Mouse (Mus musculus) heart, embryonic 11.5 days (tissue): ENCODE data around the gene Ube3b. TPM values are rescaled to one million over a fixed set of nuclear protein-coding genes. Genes with fewer than 3 reads are reported as not detected.

Experiments used
- ATAC-seq: fragments of 200-750 bp; cut with Nextera tagmentation; replicated peaks from 2 replicates; pipeline ENCODE4 v1.8.0; 2017; ENCODE audit warnings: moderate library complexity; ENCODE audit not compliant: insufficient number of reproducible peaks, low FRiP score, low TSS enrichment
- H3K27ac ChIP-seq: fragments of 300-500 bp; sonication (generic); 2 replicates; pipeline ENCODE4 v1.5.1; 2014; ENCODE audit warnings: mild to moderate bottlenecking, low read depth, low read length
- H3K27me3 ChIP-seq: fragments of 300-500 bp; sonication (generic); 2 replicates; pipeline ENCODE4 v1.6.1; 2014; ENCODE audit warnings: mild to moderate bottlenecking, low read length, mixed read lengths; ENCODE audit not compliant: control insufficient read depth, insufficient read depth
- H3K36me3 ChIP-seq: fragments of 300-500 bp; sonication (generic); 2 replicates; pipeline ENCODE4 v1.6.1; 2014; ENCODE audit warnings: mild to moderate bottlenecking, low read length, moderate library complexity, mixed read lengths; ENCODE audit not compliant: control insufficient read depth, insufficient read depth
- H3K4me1 ChIP-seq: fragments of 300-500 bp; sonication (generic); 2 replicates; pipeline ENCODE4 v1.6.1; 2014; ENCODE audit warnings: low read length; ENCODE audit not compliant: control insufficient read depth, insufficient read depth
- H3K4me2 ChIP-seq: fragments of 300-500 bp; sonication (generic); 2 replicates; pipeline ENCODE4 v1.6.1; 2014; ENCODE audit warnings: mild to moderate bottlenecking, moderate library complexity
- H3K4me3 ChIP-seq: fragments of 300-500 bp; sonication (generic); 2 replicates; pipeline ENCODE4 v1.5.1; 2014; ENCODE audit warnings: low read depth, low read length
- H3K9ac ChIP-seq: fragments of 300-500 bp; sonication (generic); 2 replicates; pipeline ENCODE4 v1.6.1; 2014; ENCODE audit warnings: mild to moderate bottlenecking, low read depth, low read length, moderate library complexity
- H3K9me3 ChIP-seq: fragments of 300-500 bp; sonication (generic); replicated peaks from 2 replicates; pipeline ENCODE4 v1.6.1; 2016; ENCODE audit warnings: low read length; ENCODE audit not compliant: control insufficient read depth
- whole genome bisulfite sequencing: fragments of 180-500 bp; shearing (Covaris S2); extraction: QIAGEN DNeasy Blood & Tissue Kit; methylation state at CpG from one replicate; pipeline ENCODE4 v1.1.7; 2014; ENCODE audit not compliant: insufficient replicate concordance; 5-methylcytosine and 5-hydroxymethylcytosine counted together
- microRNA-seq: library from miRNA; unstranded; fragments of <30 nt; microRNA quantifications from one replicate; pipeline ENCODE4, GENCODE M21; 2016; ENCODE audit warnings: borderline number of aligned reads
- polyA plus RNA-seq: library from polyadenylated mRNA; unstranded; fragments of >200 nt; fragmentation: Nextera tagmentation; extraction: Ambion mirVana; gene quantifications from 2 replicates; pipeline ENCODE4 v1.2.1, GENCODE M21; 2014

The Ube3b gene
- polyA plus RNA-seq, 1 experiment from 2014 or later, result 43.0 TPM

- no peaks in the 10 kb centered on the region for H3K9me3 ChIP-seq
- H3K4me3 ChIP-seq, result no peak overlapping the region
- no peaks in the 10 kb centered on the region for H3K27me3 ChIP-seq
- peak overlapping the region; percentile 58 for H3K4me2 ChIP-seq
- H3K9ac ChIP-seq, result peak overlapping the region; percentile 49; the same call in 1 of the 2 replicates
- 59% methylated on average over 4 of the region's 4 CpGs for WGBS
- H3K27ac ChIP-seq, result peak overlapping the region; percentile 78
- no peak for ATAC-seq
- H3K36me3 ChIP-seq, result no peaks in the 10 kb centered on the region
- H3K4me1 ChIP-seq, result peaks cover 20% of the 10 kb centered on the region
Observed at GRCm38 (mm10) chr5:114468007-114468406, 87.6 kb downstream of the Ube3b start.

- Histone ChIP-seq H3K27ac (no peak overlapping the region), H3K4me3 (no peak overlapping the region), H3K36me3 (no peaks in the 10 kb centered on the region), H3K4me1 (peaks cover 20% of the 10 kb centered on the region), H3K9me3 (no peaks in the 10 kb centered on the region), H3K27me3 (no peaks in the 10 kb centered on the region), H3K4me2 (no peak overlapping the region), H3K9ac (no peak overlapping the region)
- no peak for ATAC-seq
- WGBS, result 75% methylated on average over 3 of the region's 3 CpGs
Observed at GRCm38 (mm10) chr5:114470359-114470758, 90.0 kb downstream of the Ube3b start.

Small RNA genes lying within 50 kb of the gene (microRNA-seq; reads per million reads assigned to microRNA genes)
- gene Mir7027, result not detected

Other genes with a start within 250 kb of the Ube3b start
- 7.6 and 8.0 TPM in 2 replicates for gene Acacb, start 234.1 kb upstream of the Ube3b start, polyA plus RNA-seq
- gene Foxn4, start 106.8 kb upstream of the Ube3b start, polyA plus RNA-seq, result not detected in 2 replicates
- gene Myo1h, start 91.4 kb upstream of the Ube3b start, polyA plus RNA-seq, result 0.35 and 1.3 TPM in 2 replicates
- gene Kctd10, start 99 bp upstream of the Ube3b start, polyA plus RNA-seq, result 84.8 and 112 TPM in 2 replicates
- gene Mmab, start 63.5 kb downstream of the Ube3b start, polyA plus RNA-seq, result 25.4 and 31.5 TPM in 2 replicates
- 27.9 and 30.4 TPM in 2 replicates for gene Mvk, start 63.7 kb downstream of the Ube3b start, polyA plus RNA-seq
- 0.55 and 0.79 TPM in 2 replicates for gene Fam222a, start 187.4 kb downstream of the Ube3b start, polyA plus RNA-seq